Mouse (Mus musculus) frontal cortex, adult 2 months (tissue): ENCODE measurements around the gene Olfr922. TPM values are rescaled to one million over a fixed set of nuclear protein-coding genes. Genes with fewer than 3 reads are reported as not detected.
A peak's percentile ranks its signal among the peaks of the same experiment; 100 is the strongest.

Experiments used
- DNase-seq, 2 experiments: peaks; one replicate each; pipeline ENCODE4 v3.0.0; 2022; ENCODE audit warnings: low spot score in 1 of 2; ENCODE audit errors: extremely low spot score in 1 of 2
- polyA plus RNA-seq: library from polyadenylated mRNA; depleted of rRNA; stranded (reverse); fragments of >200 nt; gene quantifications from 2 replicates; pipeline ENCODE4 v1.2.3, GENCODE M21; 2012; rRNA removed

Gene Olfr922
- not detected in 2 replicates for polyA plus RNA-seq

- no peak for DNase-seq
Observed at GRCm38 (mm10) chr9:38814314-38814713, at the start of gene Olfr922. Gene Olfr922 (plus strand): TSS chr9:38814614.

DNA sequence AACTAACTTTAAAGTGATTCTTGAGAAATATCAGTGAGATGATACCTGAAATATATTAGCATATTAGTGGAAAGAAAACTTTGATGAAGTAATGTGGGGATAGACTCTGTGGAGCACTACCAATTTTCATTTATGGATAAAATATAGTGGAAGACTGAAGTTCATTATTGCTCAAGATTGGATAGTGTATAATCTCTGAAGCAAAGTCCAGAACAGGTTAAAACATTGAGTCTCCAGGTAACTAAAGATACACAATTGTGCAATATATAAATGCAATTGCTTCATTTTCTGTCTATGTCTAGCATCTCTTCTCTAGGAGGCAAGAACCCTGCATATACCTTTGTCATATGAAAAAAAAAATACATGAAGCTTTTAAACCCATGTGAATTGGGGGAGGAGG lies 41.6 kb upstream of the Olfr922 start, which contains the start of gene Olfr921:
TSS of gene Olfr921 (plus strand) at position 301 of the 400 bp plus-strand sequence.
- DNase-seq, result no peak

DNA sequence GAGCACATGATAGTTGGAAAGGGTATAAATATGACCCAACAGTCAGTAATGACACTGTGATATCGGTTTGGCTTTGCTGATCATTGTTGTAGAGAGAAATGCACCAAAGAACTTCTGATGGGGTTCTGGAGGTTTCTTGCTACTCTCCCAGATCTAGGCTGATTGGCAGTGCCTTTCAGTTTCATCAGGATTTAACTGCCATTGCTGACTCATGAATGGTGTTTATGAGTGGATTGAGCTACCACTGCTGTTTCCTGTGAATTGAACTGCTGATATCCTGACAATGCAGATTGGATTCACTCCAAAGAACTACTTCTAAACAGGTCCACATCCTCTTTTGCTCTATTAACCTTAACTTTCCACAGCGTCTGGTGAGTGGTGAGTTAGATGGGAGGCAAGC lies 21.7 kb upstream of the Olfr922 start:
- no peak for DNase-seq

GRCm38 (mm10) chr9:38805696-38806095 lies 8.7 kb upstream of the Olfr922 start:
- DNase-seq, result peak in 1 of 2 experiments; percentile 68

GRCm38 (mm10) chr9:38815458-38815986 lies 1.1 kb downstream of the Olfr922 start:
- no peak for DNase-seq

DNA sequence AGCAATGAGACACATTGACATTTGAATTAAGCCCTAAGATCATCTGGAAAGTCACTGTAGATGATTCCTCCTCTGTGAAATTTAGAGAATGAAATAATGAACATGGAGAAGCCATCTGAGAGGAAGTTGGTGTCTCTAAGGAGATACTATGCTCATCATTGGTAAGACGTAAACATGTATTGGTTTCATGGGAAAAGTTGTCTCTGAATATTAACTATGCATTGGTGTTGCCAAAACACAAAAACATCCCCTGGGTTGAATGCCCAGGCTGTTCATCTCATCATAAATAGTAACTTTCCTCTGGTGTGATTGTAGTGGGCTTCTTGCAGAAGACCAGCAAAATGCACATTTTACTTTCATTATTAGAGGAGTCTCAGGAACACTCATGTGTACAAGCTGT lies 11.8 kb downstream of the Olfr922 start, which contains the start of gene Olfr923:
TSS of gene Olfr923 (plus strand) at position 301 of the 400 bp plus-strand sequence.
- no peak for DNase-seq

DNA sequence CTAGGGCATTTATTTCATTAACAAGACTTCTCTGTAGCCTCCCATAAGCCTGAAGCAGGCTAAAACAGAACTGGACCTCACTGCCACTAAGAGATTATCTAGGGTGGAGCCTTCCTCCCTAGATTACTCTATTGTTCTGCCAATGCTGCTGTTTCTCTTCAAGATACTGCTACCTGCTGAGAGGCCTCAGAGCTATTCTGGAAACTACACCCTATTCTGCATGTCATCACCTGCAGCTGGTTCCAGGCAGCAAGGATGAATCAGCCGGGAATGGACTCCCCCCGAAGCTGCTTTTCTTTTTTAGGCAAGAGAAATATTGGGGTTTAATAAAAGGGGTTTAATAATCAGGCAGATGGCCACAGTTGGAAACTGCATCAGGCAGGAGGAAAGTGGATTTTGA lies 18.6 kb downstream of the Olfr922 start:
- no peak for DNase-seq

DNA sequence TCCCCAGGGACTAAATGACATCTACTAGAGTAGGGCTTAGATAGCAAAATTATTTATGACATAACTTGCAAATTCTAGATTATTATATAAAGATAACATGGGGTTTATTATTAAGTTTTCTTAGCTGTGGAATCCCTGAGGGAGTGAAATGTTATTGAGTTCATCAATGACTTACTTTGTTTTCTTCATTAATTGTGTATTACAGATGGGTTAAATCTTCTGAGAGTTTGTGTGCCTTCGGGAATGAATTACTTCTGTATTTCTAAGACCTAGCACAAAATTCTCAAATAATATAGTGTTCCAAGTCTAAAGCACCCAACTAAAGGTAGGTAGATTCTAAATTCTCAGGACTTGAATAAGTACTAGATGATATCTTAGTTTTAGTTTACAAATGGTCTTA lies 29.7 kb downstream of the Olfr922 start, which contains the start of gene Olfr924:
TSS of gene Olfr924 (plus strand) at position 301 of the 400 bp plus-strand sequence.
- no peak for DNase-seq

DNA sequence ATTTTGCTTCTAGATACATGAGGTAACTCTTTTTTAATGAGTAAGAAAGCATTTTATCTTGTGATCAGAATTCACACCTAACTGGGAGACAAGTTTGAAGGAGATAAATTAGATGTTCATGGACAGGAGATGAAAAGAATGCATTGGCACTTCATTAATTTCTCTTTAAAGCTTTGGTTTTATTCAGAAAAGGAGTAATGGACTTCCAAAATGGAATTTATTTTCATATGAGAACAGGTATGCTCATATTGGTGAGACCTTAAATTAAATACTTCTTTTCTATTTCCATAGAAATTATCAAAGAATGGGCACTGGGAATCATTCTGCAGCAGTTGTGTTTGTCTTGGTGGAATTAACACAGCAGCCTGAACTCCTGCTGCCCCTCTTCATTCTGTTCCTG lies 40.3 kb downstream of the Olfr922 start, which contains the start of gene Olfr26:
TSS of gene Olfr26 (plus strand) at position 301 of the 400 bp plus-strand sequence.
- no peak for DNase-seq

Other genes starting within 250 kb of the Olfr922 start
- gene Olfr912, start 234.4 kb upstream of the Olfr922 start, polyA plus RNA-seq, result not detected in 2 replicates
- not detected in 2 replicates for gene Olfr913, start 221.9 kb upstream of the Olfr922 start, polyA plus RNA-seq
- not detected in 2 replicates for gene Olfr914, start 209.5 kb upstream of the Olfr922 start, polyA plus RNA-seq
- gene Olfr916, start 154.7 kb upstream of the Olfr922 start, polyA plus RNA-seq, result not detected in 2 replicates
- not detected in 2 replicates for gene Olfr917, start 148.8 kb upstream of the Olfr922 start, polyA plus RNA-seq
- gene Olfr918, start 140.0 kb upstream of the Olfr922 start, polyA plus RNA-seq, result not detected in 2 replicates
- 0.11 TPM in 1 of 2 replicates, not detected in the other for gene Olfr919, start 110.9 kb upstream of the Olfr922 start, polyA plus RNA-seq
- 7.5 and 9.8 TPM in 2 replicates for gene Vwa5a, start 96.3 kb upstream of the Olfr922 start, polyA plus RNA-seq
- gene Olfr920, start 62.3 kb upstream of the Olfr922 start, polyA plus RNA-seq, result 0.18 and 0.19 TPM in 2 replicates
- 0.06 and 0.08 TPM in 2 replicates for gene Olfr921, start 41.5 kb upstream of the Olfr922 start, polyA plus RNA-seq
- not detected in 2 replicates for gene Olfr923, start 11.9 kb downstream of the Olfr922 start, polyA plus RNA-seq
- not detected in 2 replicates for gene Olfr924, start 29.8 kb downstream of the Olfr922 start, polyA plus RNA-seq
- not detected in 2 replicates for gene Olfr26, start 40.4 kb downstream of the Olfr922 start, polyA plus RNA-seq
- gene Olfr926, start 62.5 kb downstream of the Olfr922 start, polyA plus RNA-seq, result not detected in 2 replicates
- gene Olfr930, start 115.2 kb downstream of the Olfr922 start, polyA plus RNA-seq, result not detected in 2 replicates
- not detected in 2 replicates for gene Olfr933, start 157.7 kb downstream of the Olfr922 start, polyA plus RNA-seq
- gene Olfr934, start 173.7 kb downstream of the Olfr922 start, polyA plus RNA-seq, result not detected in 2 replicates
- gene Olfr935, start 185.1 kb downstream of the Olfr922 start, polyA plus RNA-seq, result not detected in 2 replicates
- gene Olfr146, start 208.8 kb downstream of the Olfr922 start, polyA plus RNA-seq, result not detected in 2 replicates